Mouse (Mus musculus) myocyte (in vitro differentiated cells): ENCODE data around the gene Arhgef3. TPM values are rescaled to one million over a fixed set of nuclear protein-coding genes. Genes with fewer than 3 reads are reported as not detected.

Source experiments
- H3K27me3 ChIP-seq: one replicate; pipeline ENCODE4 v1.6.1; 2011; ENCODE audit not compliant: control insufficient read depth, insufficient read depth, insufficient read length
- H3K36me3 ChIP-seq: one replicate; pipeline ENCODE4 v1.6.1; 2011; ENCODE audit not compliant: control insufficient read depth, insufficient read depth
- H3K4me2 ChIP-seq: one replicate; pipeline ENCODE4 v1.6.1; 2011; ENCODE audit warnings: low read depth, control low read depth
- H3K4me3 ChIP-seq: one replicate; pipeline ENCODE4 v1.5.1; 2011; ENCODE audit warnings: mild to moderate bottlenecking, control low read depth, moderate library complexity
- H3K79me2 ChIP-seq: one replicate; pipeline ENCODE4 v1.6.1; 2011; ENCODE audit not compliant: control insufficient read depth, insufficient read depth
- H3ac ChIP-seq: one replicate; pipeline ENCODE4 v1.6.1; 2011; ENCODE audit not compliant: control insufficient read depth, insufficient read length
- CEBPB ChIP-seq: IDR thresholded peaks from 2 replicates; pipeline ENCODE4 v1.6.1; 2011; ENCODE audit warnings: mild to moderate bottlenecking, moderate library complexity; ENCODE audit not compliant: poor library complexity, insufficient read depth, severe bottlenecking
- E2F4 ChIP-seq: IDR thresholded peaks from one replicate; pipeline ENCODE4 v1.6.1; 2011; ENCODE audit warnings: mild to moderate bottlenecking, control low read depth, moderate library complexity; ENCODE audit not compliant: insufficient read depth
- MAX ChIP-seq: IDR thresholded peaks from one replicate; pipeline ENCODE4 v1.6.1; 2011; ENCODE audit warnings: low read depth, mild to moderate bottlenecking, control low read depth
- MYOD1 ChIP-seq, 3 experiments: IDR thresholded peaks; one replicate each; pipeline ENCODE4 v1.6.1; 2011; ENCODE audit warnings: control low read depth in 2 of 3, low read depth in 2 of 3, mild to moderate bottlenecking in 2 of 3, moderate library complexity in 1 of 3; ENCODE audit not compliant: insufficient read length in 2 of 3, control insufficient read depth in 1 of 3
- MYOG ChIP-seq, 3 experiments: IDR thresholded peaks; one replicate each; pipeline ENCODE4 v1.6.1; 2011; ENCODE audit warnings: control low read depth in 2 of 3, low read depth in 2 of 3, mild to moderate bottlenecking in 2 of 3; ENCODE audit not compliant: insufficient read length in 2 of 3, control insufficient read depth in 1 of 3, insufficient read depth in 1 of 3
- POLR2A ChIP-seq: IDR thresholded peaks from one replicate; pipeline ENCODE4 v1.6.1; 2011; ENCODE audit warnings: low read depth, mild to moderate bottlenecking, control low read depth, moderate library complexity; ENCODE audit not compliant: insufficient read length
- POLR2AphosphoS2 ChIP-seq: IDR thresholded peaks from one replicate; pipeline ENCODE4 v1.6.1; 2011; ENCODE audit warnings: low read depth, control low read depth; ENCODE audit not compliant: insufficient read length
- REST ChIP-seq: IDR thresholded peaks from one replicate; pipeline ENCODE4 v1.6.1; 2011; ENCODE audit warnings: mild to moderate bottlenecking, control low read depth, moderate library complexity; ENCODE audit not compliant: insufficient read depth, insufficient read length
- SRF ChIP-seq: IDR thresholded peaks from one replicate; pipeline ENCODE4 v1.6.1; 2011; ENCODE audit warnings: low read depth; ENCODE audit not compliant: control insufficient read depth, insufficient read length
- TCF12 ChIP-seq: IDR thresholded peaks from one replicate; pipeline ENCODE4 v1.6.1; 2011; ENCODE audit warnings: mild to moderate bottlenecking, control low read depth; ENCODE audit not compliant: poor library complexity, insufficient read depth, severe bottlenecking
- TCF3 ChIP-seq: IDR thresholded peaks from one replicate; pipeline ENCODE4 v1.6.1; 2011; ENCODE audit warnings: low read depth, control low read depth; ENCODE audit not compliant: insufficient read length
- USF1 ChIP-seq: IDR thresholded peaks from one replicate; pipeline ENCODE4 v1.6.1; 2011; ENCODE audit warnings: low read depth, mild to moderate bottlenecking, control low read depth, moderate library complexity
- polyA plus RNA-seq: library from polyadenylated mRNA; unstranded; fragments of >200 nt; fragmentation: generic; extraction: Trizol; gene quantifications from one replicate; pipeline ENCODE4 v1.2.1, GENCODE M21; 2012; ENCODE audit warnings: missing spikeins

Arhgef3 gene
- polyA plus RNA-seq, 1 experiment, result 6.6 TPM

GRCm38 (mm10) chr14:27177800-27178559, 63.3 kb downstream of the Arhgef3 start:
- Histone ChIP-seq H3K4me3 (no peak overlapping the region), H3ac (no peak overlapping the region), H3K36me3 (no peaks in the 10 kb centered on the region), H3K27me3 (no peaks in the 10 kb centered on the region), H3K4me2 (no peak overlapping the region), H3K79me2 (no peaks in the 10 kb centered on the region)
- TF ChIP-seq POLR2A (no peak), MAX (no peak), TCF12 (no peak), MYOD1 (IDR thresholded peaks at IDR 0.05; ENCODE audit: control insufficient read depth in 1 of 3, insufficient read length in 2 of 3, low read depth in 2 of 3) (no peak), POLR2AphosphoS2 (no peak), MYOG (IDR thresholded peaks at IDR 0.05; ENCODE audit: control insufficient read depth in 1 of 3, insufficient read depth in 1 of 3, insufficient read length in 2 of 3, low read depth in 2 of 3) (no peak), REST (no peak), SRF (no peak), TCF3 (no peak), E2F4 (no peak)

GRCm38 (mm10) chr14:27178560-27178920, 63.8 kb downstream of the Arhgef3 start:
- Histone ChIP-seq H3K36me3 (no peaks in the 10 kb centered on the region), H3K4me2 (no peak overlapping the region), H3K27me3 (no peaks in the 10 kb centered on the region), H3ac (no peak overlapping the region), H3K79me2 (no peaks in the 10 kb centered on the region), H3K4me3 (no peak overlapping the region)
- TF ChIP-seq CEBPB (no peak), USF1 (no peak), MYOG (IDR thresholded peaks at IDR 0.05; ENCODE audit: control insufficient read depth in 1 of 3, insufficient read depth in 1 of 3, insufficient read length in 2 of 3, low read depth in 2 of 3) (no peak), TCF3 (no peak), MAX (no peak), SRF (no peak), TCF12 (no peak), POLR2A (no peak), POLR2AphosphoS2 (no peak)

DNA sequence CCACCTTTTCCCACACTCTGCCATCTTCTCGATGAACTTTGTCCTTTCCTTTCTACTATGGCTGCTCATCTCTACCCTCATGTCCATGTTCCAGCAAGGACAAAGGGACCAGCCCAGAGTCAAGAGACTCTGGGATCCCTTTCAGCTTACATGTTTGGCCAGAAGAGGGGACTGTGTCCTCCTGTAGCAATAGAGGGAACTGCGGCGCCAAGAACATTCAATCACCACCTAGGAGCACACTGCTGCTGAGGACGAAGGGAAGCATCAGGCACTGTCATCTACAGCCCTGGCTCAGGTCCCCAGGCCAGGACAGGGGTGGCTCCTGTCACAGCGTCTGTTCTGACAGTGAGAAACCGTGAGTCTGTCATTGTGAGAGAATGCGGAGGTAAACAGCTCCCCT, 65.1 kb downstream of the Arhgef3 start:
- no peak for TF ChIP-seq MYOD1 (IDR thresholded peaks at IDR 0.05; ENCODE audit: control insufficient read depth in 1 of 3, insufficient read length in 2 of 3, low read depth in 2 of 3)
- TF ChIP-seq POLR2AphosphoS2, result no peak
- TF ChIP-seq TCF3, result no peak
- TF ChIP-seq MAX, result no peak
- TF ChIP-seq POLR2A, result no peak
- no peak for TF ChIP-seq E2F4
- TF ChIP-seq TCF12, result no peak
- no peak for TF ChIP-seq MYOG (IDR thresholded peaks at IDR 0.05; ENCODE audit: control insufficient read depth in 1 of 3, insufficient read depth in 1 of 3, insufficient read length in 2 of 3, low read depth in 2 of 3)
- no peak for TF ChIP-seq SRF
- no peak for TF ChIP-seq CEBPB
- TF ChIP-seq USF1, result no peak
- TF ChIP-seq REST, result no peak
- Histone ChIP-seq H3K4me2 (no peak overlapping the region), H3K4me3 (no peak overlapping the region), H3K27me3 (no peaks in the 10 kb centered on the region), H3ac (no peak overlapping the region), H3K79me2 (no peaks in the 10 kb centered on the region), H3K36me3 (no peaks in the 10 kb centered on the region)

DNA sequence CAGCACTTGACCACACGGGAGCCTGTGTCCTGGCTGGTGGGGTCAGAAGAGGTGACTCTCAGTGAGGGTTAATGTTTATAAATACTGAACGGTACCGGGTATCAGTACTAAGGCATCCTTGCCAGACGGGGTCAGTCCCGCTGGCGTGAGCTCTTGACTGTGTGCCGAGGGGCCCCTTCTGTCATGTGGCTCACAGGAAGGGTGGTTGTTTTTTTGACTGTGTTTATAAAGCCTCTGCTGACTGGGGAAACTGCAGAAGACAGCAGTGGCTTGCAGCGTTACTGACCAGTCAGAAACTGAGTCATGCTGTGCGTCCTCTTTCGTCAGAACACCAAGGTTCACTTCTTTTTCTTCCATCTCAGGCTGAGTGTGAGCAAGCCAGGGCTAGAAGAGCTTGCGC, 67.4 kb downstream of the Arhgef3 start:
- Histone ChIP-seq H3K36me3 (no peaks in the 10 kb centered on the region), H3ac (no peak overlapping the region), H3K4me2 (no peak overlapping the region), H3K79me2 (no peaks in the 10 kb centered on the region), H3K27me3 (no peaks in the 10 kb centered on the region), H3K4me3 (no peak overlapping the region)
- TF ChIP-seq SRF (no peak), CEBPB (no peak), POLR2A (no peak)

- no peaks in the 10 kb centered on the region for H3K27me3 ChIP-seq
- no peak overlapping the region for H3K4me3 ChIP-seq
- no peak for TF ChIP-seq E2F4
- no peak for TF ChIP-seq TCF12
- no peak for TF ChIP-seq POLR2AphosphoS2
- no peak for TF ChIP-seq MAX
- no peak for TF ChIP-seq MYOD1 (IDR thresholded peaks at IDR 0.05; ENCODE audit: control insufficient read depth in 1 of 3, insufficient read length in 2 of 3, low read depth in 2 of 3)
- no peak for TF ChIP-seq SRF
- TF ChIP-seq MYOG (IDR thresholded peaks at IDR 0.05; ENCODE audit: control insufficient read depth in 1 of 3, insufficient read depth in 1 of 3, insufficient read length in 2 of 3, low read depth in 2 of 3), result no peak
- TF ChIP-seq USF1, result no peak
- TF ChIP-seq REST, result no peak
- TF ChIP-seq CEBPB, result no peak
- no peak for TF ChIP-seq POLR2A
- TF ChIP-seq TCF3, result no peak
- no peak overlapping the region for H3K4me2 ChIP-seq
- no peak overlapping the region for H3ac ChIP-seq
- H3K79me2 ChIP-seq, result no peaks in the 10 kb centered on the region
- no peaks in the 10 kb centered on the region for H3K36me3 ChIP-seq
These were observed 68.1 kb downstream of the Arhgef3 start for GRCm38 (mm10) chr14:27182646-27183438.
